Mouse (Mus musculus) testis, adult 2 months (tissue): ENCODE measurements at regions not wholly inside any gene's neighbourhood (a gene's known extent, or its start where the extent isn't known, plus 50 kb on each side); places are given as distances from the start of the nearest gene placed in this dataset.

Experiments
- CTCF ChIP-seq: fragments of 200-500 bp; IDR thresholded peaks from 2 replicates; pipeline ENCODE4 v1.5.1; 2012; ENCODE audit warnings: low read depth, mild to moderate bottlenecking, inconsistent platforms, low read length, moderate library complexity; ENCODE audit not compliant: control insufficient read depth, insufficient read depth, insufficient replicate concordance
- POLR2A ChIP-seq: fragments of 200-500 bp; IDR thresholded peaks from 2 replicates; pipeline ENCODE4 v1.6.1; 2012; ENCODE audit warnings: low read depth, mild to moderate bottlenecking, inconsistent platforms, low read length, moderate library complexity; ENCODE audit not compliant: control insufficient read depth

GRCm38 (mm10) chr15:52156779-52157178 is 1727.9 kb upstream of the Gm7489 start:
- TF ChIP-seq CTCF: no peak
- TF ChIP-seq POLR2A: no peak
